Mouse (Mus musculus) megakaryocyte-erythroid progenitor cell, adult 5-6 weeks (primary cell): ENCODE results near the gene Ints14. TPM values are rescaled to one million over a fixed set of nuclear protein-coding genes. Genes with fewer than 3 reads are reported as not detected.

ENCODE experiments used
- total RNA-seq, 2 experiments: library from RNA; stranded (forward) in 1 of 2; stranded (reverse) in 1 of 2; fragments of 200-1000, 215-1000 nt in 1 of 2; fragments of >200 nt in 1 of 2; fragmentation: Nextera tagmentation in 1 of 2; gene quantifications; 2 replicates each; pipeline ENCODE4 v1.2.3; 2014 to 2017

Gene Ints14
- total RNA-seq, 2 experiments from 2014 or later: 39.6 to 43.1 TPM

Other genes starting within 250 kb of the Ints14 start
- gene Rab11a, start 223.1 kb upstream of the Ints14 start, total RNA-seq (2014; fragmentation: Nextera tagmentation): 64.7 and 115 TPM in 2 replicates
- 82.7 and 113 TPM in 2 replicates for gene Rab11a, start 223.1 kb upstream of the Ints14 start, total RNA-seq (2017)
- gene Dennd4a, start 149.6 kb upstream of the Ints14 start, total RNA-seq (2014; fragmentation: Nextera tagmentation): 56.7 and 85.2 TPM in 2 replicates
- gene Dennd4a, start 149.6 kb upstream of the Ints14 start, total RNA-seq (2017): 46.2 and 50.6 TPM in 2 replicates
- gene Slc24a1, start 9.3 kb upstream of the Ints14 start, total RNA-seq (2014; fragmentation: Nextera tagmentation): not detected in 2 replicates
- not detected in 2 replicates for gene Slc24a1, start 9.3 kb upstream of the Ints14 start, total RNA-seq (2017)
- gene Hacd3, start 60.8 kb downstream of the Ints14 start, total RNA-seq (2014; fragmentation: Nextera tagmentation): 40.4 and 48.9 TPM in 2 replicates
- 68.1 and 71.5 TPM in 2 replicates for gene Hacd3, start 60.8 kb downstream of the Ints14 start, total RNA-seq (2017)
- gene Dpp8, start 71.5 kb downstream of the Ints14 start, total RNA-seq (2014; fragmentation: Nextera tagmentation): 76.5 and 88.9 TPM in 2 replicates
- gene Dpp8, start 71.5 kb downstream of the Ints14 start, total RNA-seq (2017): 77.5 and 95.5 TPM in 2 replicates
- gene Igdcc4, start 140.6 kb downstream of the Ints14 start, total RNA-seq (2014; fragmentation: Nextera tagmentation): 0.35 TPM in 1 of 2 replicates, not detected in the other
- gene Igdcc4, start 140.6 kb downstream of the Ints14 start, total RNA-seq (2017): 0.42 TPM in 1 of 2 replicates, not detected in the other
- gene Igdcc3, start 180.3 kb downstream of the Ints14 start, total RNA-seq (2014; fragmentation: Nextera tagmentation): not detected in 2 replicates
- not detected in 2 replicates for gene Igdcc3, start 180.3 kb downstream of the Ints14 start, total RNA-seq (2017)
- gene Parp16, start 234.4 kb downstream of the Ints14 start, total RNA-seq (2014; fragmentation: Nextera tagmentation): 4.9 and 8.3 TPM in 2 replicates
- gene Parp16, start 234.4 kb downstream of the Ints14 start, total RNA-seq (2017): 0.30 and 6.7 TPM in 2 replicates